Mouse (Mus musculus) neural tube, embryonic 13.5 days (tissue): Measurements from ENCODE around the gene Hps5. TPM values are rescaled to one million over a fixed set of nuclear protein-coding genes. Genes with fewer than 3 reads are reported as not detected.

Experiments
- ATAC-seq: fragments of 200-750 bp; cut with Nextera tagmentation; 2 replicates; pipeline ENCODE4 v1.8.0; 2017; ENCODE audit warnings: low read depth, mild to moderate bottlenecking, moderate TSS enrichment, moderate library complexity
- H3K27ac ChIP-seq: fragments of 300-500 bp; sonication (generic); replicated peaks from 2 replicates; pipeline ENCODE4 v1.5.1; 2015; ENCODE audit warnings: moderate library complexity, mild to moderate bottlenecking, inconsistent platforms
- H3K27me3 ChIP-seq: fragments of 300-500 bp; sonication (generic); 2 replicates; pipeline ENCODE4 v1.6.1; 2015; ENCODE audit warnings: mild to moderate bottlenecking, inconsistent platforms
- H3K36me3 ChIP-seq: fragments of 300-500 bp; sonication (generic); 2 replicates; pipeline ENCODE4 v1.6.1; 2015; ENCODE audit warnings: mild to moderate bottlenecking, inconsistent platforms
- H3K4me1 ChIP-seq: fragments of 300-500 bp; sonication (generic); replicated peaks from 2 replicates; pipeline ENCODE4 v1.6.1; 2015; ENCODE audit warnings: inconsistent platforms
- H3K4me2 ChIP-seq: fragments of 300-500 bp; sonication (generic); 2 replicates; pipeline ENCODE4 v1.6.1; 2015; ENCODE audit warnings: inconsistent platforms, mild to moderate bottlenecking, moderate library complexity
- H3K4me3 ChIP-seq: fragments of 300-500 bp; sonication (generic); 2 replicates; pipeline ENCODE4 v1.5.1; 2015; ENCODE audit warnings: mild to moderate bottlenecking, inconsistent platforms
- H3K9ac ChIP-seq: fragments of 300-500 bp; sonication (generic); 2 replicates; pipeline ENCODE4 v1.6.1; 2015; ENCODE audit warnings: moderate library complexity, mild to moderate bottlenecking, inconsistent platforms
- H3K9me3 ChIP-seq: fragments of 300-500 bp; sonication (generic); 2 replicates; pipeline ENCODE4 v1.6.1; 2016; ENCODE audit warnings: inconsistent platforms
- WGBS: fragments of 180-500 bp; shearing (Covaris S2); methylation state at CpG from one replicate; pipeline ENCODE4 v1.1.7; 2015; 5-methylcytosine and 5-hydroxymethylcytosine counted together
- polyA plus RNA-seq: library from polyadenylated mRNA; unstranded; fragments of >200 nt; fragmentation: Nextera tagmentation; extraction: Ambion mirVana; gene quantifications from 2 replicates; pipeline ENCODE4 v1.2.1, GENCODE M21; 2015

Gene Hps5
- 16.4 TPM in 2 replicates for polyA plus RNA-seq

DNA sequence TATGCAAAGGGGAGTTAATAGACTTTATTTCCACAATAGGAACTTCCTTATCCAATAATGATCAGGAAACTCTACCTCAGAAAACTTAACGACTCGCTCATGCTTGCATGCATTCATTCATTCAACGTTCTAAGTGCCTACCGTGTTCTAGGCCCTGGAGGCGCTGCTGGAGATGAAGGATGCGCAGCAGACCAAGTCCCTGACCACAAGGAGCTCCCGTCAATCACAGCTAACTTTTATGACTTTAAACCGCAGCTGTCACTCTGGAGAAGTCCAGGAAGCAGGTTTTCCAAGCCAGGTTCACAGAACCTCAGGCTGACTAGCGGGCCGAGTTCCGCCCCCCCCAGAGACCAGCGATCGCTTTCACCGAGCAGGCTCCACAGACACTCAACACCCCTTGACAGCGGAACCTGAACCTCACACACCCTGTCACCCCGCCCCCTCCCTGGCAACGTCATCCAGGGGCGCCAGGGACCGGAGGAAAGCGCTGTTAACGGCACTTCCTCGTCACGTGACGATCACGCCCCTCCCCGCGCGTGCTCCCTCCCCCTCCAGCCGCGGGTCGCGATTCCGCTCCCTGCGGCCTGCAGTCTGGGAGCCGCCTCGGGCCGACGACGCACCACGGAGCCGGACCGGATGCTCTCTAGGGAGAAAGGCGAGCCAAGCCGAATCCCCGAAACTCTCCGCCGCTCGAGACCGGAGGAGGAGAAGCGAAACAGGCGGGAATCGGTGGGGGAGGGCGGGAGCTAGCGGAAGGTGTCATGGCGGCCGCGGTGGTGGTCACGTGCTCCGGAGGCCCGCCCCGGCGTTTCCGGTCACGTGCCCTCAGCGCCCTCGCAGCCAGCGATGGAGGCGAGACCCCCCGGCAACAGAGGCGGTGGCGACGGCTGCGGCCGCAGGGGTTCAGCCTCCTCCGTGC is at the start of gene Hps5, which contains the start of gene Gtf2h1:
Gene Hps5 (minus strand): TSS at position 778 of the 919 bp plus-strand sequence.
Gene Gtf2h1 (plus strand): TSS at position 817 of the 919 bp plus-strand sequence.
- H3K27ac ChIP-seq, result peak within 1 kb of the TSS; percentile 87
- H3K9ac ChIP-seq, result peak within 1 kb of the TSS; percentile 95
- H3K4me2 ChIP-seq, result peak within 1 kb of the TSS; percentile 96
- H3K36me3 ChIP-seq, result peaks cover 15% of the 10 kb centered on the region
- H3K27me3 ChIP-seq, result no peaks in the 10 kb centered on the region
- whole genome bisulfite sequencing, result under 1% methylated on average over 70 of the region's 75 CpGs
- H3K4me3 ChIP-seq, result peak within 1 kb of the TSS; percentile 94
- no peaks in the 10 kb centered on the region for H3K9me3 ChIP-seq
- ATAC-seq, result peak; percentile 99
- H3K4me1 ChIP-seq, result peaks cover 32% of the 10 kb centered on the region

DNA sequence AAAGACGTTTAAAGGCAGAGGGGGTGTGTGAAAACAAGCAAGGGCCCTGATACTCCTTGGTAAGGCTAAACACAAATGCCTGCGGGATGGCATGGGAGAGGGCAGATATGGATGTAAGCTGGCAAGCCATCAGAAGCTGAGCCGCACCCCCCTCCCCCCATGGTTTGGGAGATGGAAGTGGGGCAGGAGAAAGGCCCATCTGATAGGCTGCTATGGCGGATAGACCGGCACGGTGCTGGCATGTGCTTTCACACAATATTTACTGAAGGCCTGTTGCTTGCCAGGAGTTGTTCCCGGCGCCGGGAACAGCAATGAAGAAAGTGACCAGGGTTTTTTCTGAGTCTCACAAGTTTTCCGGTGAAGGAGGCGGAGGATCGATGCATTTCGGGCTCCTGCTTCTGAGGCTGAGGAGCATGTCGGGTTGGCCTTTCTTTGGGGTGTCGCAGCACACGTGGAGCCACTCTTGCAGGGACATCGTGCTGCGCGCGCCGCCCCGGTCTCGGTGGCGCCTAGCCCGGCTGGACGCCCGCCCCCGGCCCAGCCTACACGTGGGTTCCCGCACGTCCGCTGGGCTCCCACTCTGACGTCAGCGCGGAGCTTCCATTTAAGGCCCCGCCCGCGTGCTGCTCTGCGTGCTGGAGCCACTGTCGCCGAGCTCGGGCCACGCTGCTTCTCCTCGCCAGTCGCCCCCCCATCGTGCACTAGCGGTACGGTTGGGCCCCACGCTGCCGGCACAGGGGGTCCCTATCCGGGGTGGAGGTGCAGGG is 49.5 kb upstream of the Hps5 start:
- Histone ChIP-seq H3K27ac (peak overlapping the region; percentile 87), H3K9me3 (no peaks in the 10 kb centered on the region), H3K4me2 (peak overlapping the region; percentile 97), H3K27me3 (peaks cover 14% of the 10 kb centered on the region; the same call in 1 of the 2 replicates), H3K36me3 (peaks cover 15% of the 10 kb centered on the region), H3K9ac (peak overlapping the region; percentile 90), H3K4me1 (peaks cover 21% of the 10 kb centered on the region), H3K4me3 (peak overlapping the region; percentile 79)
- ATAC-seq, result peak; percentile 89
- WGBS, result under 1% methylated on average over 51 of the region's 51 CpGs

DNA sequence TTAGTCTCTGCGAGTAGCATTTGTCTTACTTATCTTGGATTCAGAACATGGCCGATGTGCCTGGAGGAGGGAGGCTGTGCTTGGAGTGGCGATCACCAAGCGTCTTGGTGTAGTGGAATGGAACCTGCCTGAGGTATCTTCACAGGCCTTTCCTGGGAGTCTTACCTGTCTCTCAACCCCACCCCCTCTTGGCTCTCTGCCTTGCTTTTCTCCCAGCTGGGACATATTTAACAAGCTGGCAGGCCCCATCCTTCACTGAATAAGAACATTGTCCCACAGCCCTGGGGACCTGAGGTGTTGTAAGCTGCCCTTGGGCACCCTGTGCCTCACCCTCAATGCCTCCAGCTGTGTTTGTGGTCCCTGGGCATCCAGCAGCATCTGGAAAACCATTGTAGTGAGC is 47.7 kb upstream of the Hps5 start:
- no peak for ATAC-seq
- H3K4me3 ChIP-seq, result no peak overlapping the region
- H3K4me1 ChIP-seq, result peaks cover 31% of the 10 kb centered on the region
- H3K36me3 ChIP-seq, result no peaks in the 10 kb centered on the region
- no peak overlapping the region for H3K9ac ChIP-seq
- no peaks in the 10 kb centered on the region for H3K9me3 ChIP-seq
- 95% methylated on average over 4 of the region's 4 CpGs for WGBS
- no peak overlapping the region for H3K27ac ChIP-seq
- H3K27me3 ChIP-seq, result peaks cover 19% of the 10 kb centered on the region
- H3K4me2 ChIP-seq, result no peak overlapping the region

DNA sequence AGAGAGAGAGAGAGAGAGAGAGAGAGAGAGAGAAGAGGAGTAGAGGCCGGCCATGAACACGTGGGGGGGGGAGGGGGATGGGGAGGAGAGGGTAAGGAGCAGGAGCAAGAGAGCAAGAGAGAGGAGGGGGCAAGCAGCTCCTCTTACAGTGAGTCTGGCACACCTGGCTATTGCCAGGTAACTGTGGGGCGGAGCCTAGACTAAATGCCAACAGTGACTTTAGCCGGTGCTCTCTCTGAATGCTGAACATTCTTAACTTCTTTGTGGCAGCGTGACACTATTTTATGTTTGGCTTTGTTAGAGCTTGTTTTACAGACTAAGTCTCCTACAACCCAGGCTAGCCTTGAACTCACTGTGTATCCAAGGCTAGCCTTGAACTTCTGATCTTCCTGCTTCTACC is 46.4 kb upstream of the Hps5 start:
- Histone ChIP-seq H3K36me3 (no peaks in the 10 kb centered on the region), H3K9ac (no peak overlapping the region), H3K4me3 (no peak overlapping the region), H3K9me3 (no peaks in the 10 kb centered on the region), H3K4me2 (no peak overlapping the region), H3K27me3 (peaks cover 19% of the 10 kb centered on the region), H3K27ac (no peak overlapping the region), H3K4me1 (peaks cover 35% of the 10 kb centered on the region)
- WGBS, result 33% methylated on average over 5 of the region's 5 CpGs
- ATAC-seq, result no peak

DNA sequence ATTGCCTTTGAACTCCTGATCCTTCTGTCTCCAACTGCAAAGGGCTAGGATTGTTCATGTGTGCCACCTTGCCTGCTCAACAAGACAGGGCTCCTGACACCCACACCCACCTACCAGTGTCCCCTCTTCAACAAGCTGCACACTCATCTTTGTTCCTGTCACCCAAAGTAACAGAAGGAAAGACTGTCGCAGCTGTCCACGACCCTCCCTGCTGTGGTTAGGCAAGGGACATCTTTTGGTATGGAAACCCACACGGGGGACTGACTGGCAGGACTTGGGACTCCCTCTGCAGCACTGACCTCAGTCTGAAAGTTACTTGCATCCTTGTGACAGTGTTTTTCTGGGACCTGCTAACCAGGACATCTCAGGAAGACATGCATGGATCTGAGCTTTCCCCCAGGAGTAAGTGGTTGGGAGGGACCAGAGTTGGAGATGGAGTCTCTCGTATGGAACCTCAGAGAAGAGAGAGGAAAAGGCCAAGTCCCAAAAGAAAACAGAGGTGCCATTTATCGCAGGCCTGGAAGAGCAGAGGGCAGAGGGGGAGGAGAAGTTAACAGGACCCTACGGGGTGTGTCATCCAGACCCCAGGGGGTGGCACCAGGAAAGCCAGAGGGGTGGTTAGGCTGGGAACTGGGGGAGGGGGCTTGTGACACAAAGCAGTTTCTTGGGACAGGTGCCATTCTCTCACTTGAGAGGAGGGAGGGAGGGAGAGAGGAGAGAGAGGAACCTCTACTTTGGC is 45.1 kb upstream of the Hps5 start, which contains the start of gene Ldha:
Gene Ldha (plus strand): TSS at position 689 of the 739 bp plus-strand sequence.
- ATAC-seq, result no peak
- Histone ChIP-seq H3K36me3 (no peaks in the 10 kb centered on the region), H3K9ac (no peak within 1 kb of the TSS), H3K9me3 (no peaks in the 10 kb centered on the region), H3K27ac (no peak within 1 kb of the TSS), H3K4me1 (peaks cover 24% of the 10 kb centered on the region), H3K4me2 (no peak within 1 kb of the TSS), H3K27me3 (peaks cover 19% of the 10 kb centered on the region), H3K4me3 (no peak within 1 kb of the TSS)
- whole genome bisulfite sequencing, result 35% methylated on average over 6 of the region's 6 CpGs

DNA sequence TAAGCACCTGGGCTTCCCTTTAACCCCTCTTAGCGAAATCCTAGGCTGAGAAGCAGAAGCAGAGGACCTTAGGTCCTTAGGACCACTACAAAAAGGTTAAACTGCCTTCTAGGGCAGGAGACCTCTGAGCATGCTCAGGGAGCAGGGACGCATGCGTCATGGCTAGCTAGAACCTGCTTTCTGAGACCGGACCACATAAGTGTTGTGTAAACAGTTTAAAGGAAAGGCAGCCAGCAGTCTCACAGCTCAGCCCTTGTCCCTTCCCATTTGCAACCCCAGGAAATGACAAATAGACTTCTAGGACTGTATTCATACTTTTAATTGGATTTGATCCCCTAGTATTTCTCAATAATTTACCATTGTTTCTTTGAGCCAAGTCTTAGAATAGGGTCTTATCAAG is 44.5 kb upstream of the Hps5 start:
- Histone ChIP-seq H3K4me1 (peaks cover 27% of the 10 kb centered on the region), H3K9me3 (no peaks in the 10 kb centered on the region), H3K9ac (no peak overlapping the region), H3K36me3 (no peaks in the 10 kb centered on the region), H3K4me2 (no peak overlapping the region), H3K27ac (no peak overlapping the region), H3K4me3 (no peak overlapping the region), H3K27me3 (peaks cover 19% of the 10 kb centered on the region)
- 58% methylated on average over 4 of the region's 4 CpGs for WGBS
- ATAC-seq, result no peak

DNA sequence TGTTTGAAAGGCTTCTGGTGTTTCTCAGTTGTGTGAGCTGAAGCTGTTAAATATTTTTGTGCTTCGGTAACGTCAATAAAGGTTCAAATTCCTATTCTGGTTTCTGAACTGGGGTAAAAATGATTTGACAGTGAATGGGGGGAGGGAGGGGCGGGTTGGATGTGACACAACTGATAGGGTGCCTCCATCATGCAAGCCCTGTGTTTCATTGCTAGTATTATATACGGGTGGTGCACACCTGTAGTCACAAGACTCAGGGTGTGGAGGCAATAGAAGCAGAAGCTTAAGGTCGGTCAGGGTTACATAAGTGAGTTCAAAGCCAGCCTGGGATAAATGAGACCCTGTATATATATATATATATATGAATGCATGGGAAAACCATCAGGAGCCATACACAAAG is 44.0 kb upstream of the Hps5 start:
- no peak overlapping the region for H3K4me3 ChIP-seq
- H3K4me2 ChIP-seq, result no peak overlapping the region
- H3K4me1 ChIP-seq, result peaks cover 27% of the 10 kb centered on the region
- H3K36me3 ChIP-seq, result no peaks in the 10 kb centered on the region
- H3K27ac ChIP-seq, result no peak overlapping the region
- no peak for ATAC-seq
- WGBS, result 76% methylated on average over 5 of the region's 5 CpGs
- no peak overlapping the region for H3K9ac ChIP-seq
- H3K27me3 ChIP-seq, result peaks cover 19% of the 10 kb centered on the region
- H3K9me3 ChIP-seq, result no peaks in the 10 kb centered on the region

DNA sequence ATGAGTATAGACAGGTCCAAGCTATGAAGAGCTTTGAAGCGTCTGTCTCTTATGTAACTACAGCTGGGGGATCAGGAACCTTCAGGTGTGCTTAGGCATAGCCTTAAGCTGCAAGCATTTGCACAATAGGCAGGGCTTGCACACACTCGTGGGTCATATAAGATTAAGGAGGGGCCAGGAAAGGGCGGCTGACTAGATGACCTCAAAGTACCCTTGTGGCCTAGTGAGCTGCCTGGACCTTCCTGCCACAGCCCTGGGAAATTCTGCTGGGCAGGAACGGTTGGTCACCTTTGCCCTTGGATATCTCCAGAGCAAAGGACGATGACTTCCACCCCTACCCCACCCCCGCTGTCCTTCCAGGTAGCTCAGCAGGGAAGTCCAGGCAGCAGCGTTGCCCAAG is 43.6 kb upstream of the Hps5 start:
- ATAC-seq, result no peak
- peaks cover 28% of the 10 kb centered on the region for H3K4me1 ChIP-seq
- no peaks in the 10 kb centered on the region for H3K36me3 ChIP-seq
- H3K4me3 ChIP-seq, result no peak overlapping the region
- peaks cover 19% of the 10 kb centered on the region for H3K27me3 ChIP-seq
- H3K27ac ChIP-seq, result no peak overlapping the region
- 44% methylated on average over 7 of the region's 7 CpGs for WGBS
- H3K9ac ChIP-seq, result no peak overlapping the region
- no peaks in the 10 kb centered on the region for H3K9me3 ChIP-seq
- no peak overlapping the region for H3K4me2 ChIP-seq

DNA sequence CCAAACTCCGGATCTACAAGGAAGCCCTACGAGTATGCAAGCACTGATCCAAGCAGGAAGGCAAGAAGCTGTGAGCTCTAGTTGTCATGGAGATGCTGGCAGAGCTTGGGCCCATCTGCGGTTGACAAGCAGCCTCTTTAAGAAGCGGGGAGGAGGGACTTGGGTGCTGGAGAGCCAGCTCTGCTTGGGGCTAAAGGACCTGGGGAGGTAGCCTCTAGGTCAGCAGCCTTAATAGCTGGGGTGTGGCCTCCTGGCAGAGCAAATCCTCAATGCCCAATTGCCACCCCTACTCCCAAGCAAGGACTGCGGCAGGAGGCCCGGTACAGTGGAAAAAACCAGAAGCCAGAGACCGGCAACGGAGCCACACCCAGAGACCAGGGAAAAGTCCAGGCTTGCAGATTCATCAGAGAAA is 43.0 kb upstream of the Hps5 start:
- Histone ChIP-seq H3K9ac (no peak overlapping the region), H3K36me3 (no peaks in the 10 kb centered on the region), H3K4me3 (no peak overlapping the region), H3K4me1 (peaks cover 28% of the 10 kb centered on the region), H3K9me3 (no peaks in the 10 kb centered on the region), H3K27me3 (peaks cover 19% of the 10 kb centered on the region), H3K27ac (no peak overlapping the region), H3K4me2 (peak overlapping the region; percentile 13; the same call in 1 of the 2 replicates)
- peak; percentile 74; the same call in 1 of the 2 replicates for ATAC-seq
- 4% methylated on average over 8 of the region's 8 CpGs for WGBS

DNA sequence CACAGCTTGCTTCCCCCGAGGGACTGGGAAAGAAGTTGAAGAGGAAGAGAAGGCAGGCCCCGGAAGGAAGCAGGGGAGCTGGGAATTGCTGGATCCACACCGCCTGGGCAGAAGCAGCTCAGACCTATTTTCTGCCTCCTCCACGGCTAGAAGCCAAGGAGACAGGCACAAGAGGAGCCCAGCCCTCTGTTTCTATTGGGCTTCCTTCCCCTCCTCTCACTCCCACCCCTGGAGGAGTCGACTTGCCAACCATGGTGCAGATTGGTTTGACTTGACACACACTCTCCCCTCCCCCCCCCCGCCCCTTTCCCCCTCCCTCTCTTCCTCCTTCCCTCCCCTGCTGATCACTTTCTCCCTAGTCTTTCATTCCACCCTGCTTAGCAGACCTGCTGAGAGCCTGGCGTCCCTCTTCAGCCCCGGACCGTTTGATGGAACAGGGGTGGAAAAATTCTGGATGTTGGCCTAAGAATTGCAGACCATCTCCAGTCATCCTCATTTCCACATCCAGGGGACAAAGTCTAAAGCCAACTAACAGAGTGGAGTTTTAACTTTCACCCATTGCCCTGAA is 42.3 kb upstream of the Hps5 start:
- Histone ChIP-seq H3K27ac (peak overlapping the region; percentile 20), H3K27me3 (peaks cover 19% of the 10 kb centered on the region), H3K4me1 (peaks cover 28% of the 10 kb centered on the region), H3K4me2 (peak overlapping the region; percentile 13), H3K9ac (no peak overlapping the region), H3K4me3 (no peak overlapping the region), H3K9me3 (no peaks in the 10 kb centered on the region), H3K36me3 (no peaks in the 10 kb centered on the region)
- under 1% methylated on average over 9 of the region's 9 CpGs for WGBS
- peak; percentile 45; the same call in 1 of the 2 replicates for ATAC-seq

DNA sequence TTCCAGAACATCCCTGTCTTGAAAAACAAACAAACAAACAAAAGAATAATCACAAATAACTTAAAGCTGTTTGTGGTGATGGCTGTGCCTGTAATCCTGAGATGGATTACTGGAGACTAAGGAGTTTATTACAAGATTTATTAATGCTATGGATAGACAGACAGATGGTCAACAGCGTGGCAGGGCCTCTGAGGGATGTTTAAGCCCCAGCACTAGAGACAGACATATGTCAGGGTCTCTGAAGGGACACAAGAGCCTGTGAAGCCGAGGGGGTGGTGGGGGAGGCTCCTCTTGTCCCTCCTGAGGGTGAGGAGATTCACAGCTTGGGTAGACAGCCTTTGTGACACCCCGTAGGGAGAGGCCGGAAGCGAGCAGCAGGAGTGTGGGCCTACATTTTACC is 41.2 kb upstream of the Hps5 start:
- Histone ChIP-seq H3K4me2 (no peak overlapping the region), H3K27me3 (peaks cover 19% of the 10 kb centered on the region), H3K4me3 (no peak overlapping the region), H3K27ac (no peak overlapping the region), H3K9me3 (no peaks in the 10 kb centered on the region), H3K9ac (no peak overlapping the region), H3K4me1 (peaks cover 28% of the 10 kb centered on the region), H3K36me3 (no peaks in the 10 kb centered on the region)
- 24% methylated on average over 5 of the region's 5 CpGs for WGBS
- no peak for ATAC-seq
